Mouse (Mus musculus) spleen, adult 2 months (tissue): ENCODE measurements around the gene Tbck. TPM values are rescaled to one million over a fixed set of nuclear protein-coding genes. Genes with fewer than 3 reads are reported as not detected.

Source experiments
- DNase-seq, 2 experiments: peaks; one replicate each; pipeline versions ENCODE4 v3.0.0 to v3.0.0-alpha.2; 2012 to 2021; ENCODE audit warnings: low spot score in 2 of 2, low read depth in 1 of 2
- H3K27ac ChIP-seq: fragments of 200-500 bp; 2 replicates; pipeline ENCODE4 v1.5.1; 2012; ENCODE audit warnings: low read length, inconsistent platforms; ENCODE audit not compliant: insufficient read depth
- H3K27me3 ChIP-seq: fragments of 200-500 bp; 2 replicates; pipeline ENCODE4 v1.6.1; 2012; ENCODE audit warnings: mild to moderate bottlenecking, moderate library complexity, low read length, inconsistent platforms; ENCODE audit not compliant: control insufficient read depth, insufficient read depth
- H3K36me3 ChIP-seq: fragments of 200-500 bp; 2 replicates; pipeline ENCODE4 v1.6.1; 2012; ENCODE audit warnings: mild to moderate bottlenecking, low read length, inconsistent platforms; ENCODE audit not compliant: control insufficient read depth, insufficient read depth
- H3K4me1 ChIP-seq: fragments of 200-500 bp; 2 replicates; pipeline ENCODE4 v1.6.1; 2011; ENCODE audit warnings: inconsistent platforms; ENCODE audit not compliant: control insufficient read depth, insufficient read depth, insufficient read length
- H3K4me3 ChIP-seq: fragments of 200-500 bp; 2 replicates; pipeline ENCODE4 v1.5.1; 2011; ENCODE audit warnings: mild to moderate bottlenecking, inconsistent platforms; ENCODE audit not compliant: insufficient read depth, insufficient read length; ENCODE audit errors: extremely low read depth
- CTCF ChIP-seq: fragments of 200-500 bp; IDR thresholded peaks from 2 replicates; pipeline ENCODE4 v1.5.1; 2011; ENCODE audit warnings: mild to moderate bottlenecking, inconsistent platforms; ENCODE audit not compliant: insufficient read depth, insufficient read length, insufficient replicate concordance; ENCODE audit errors: extremely low read depth
- POLR2A ChIP-seq: fragments of 200-500 bp; IDR thresholded peaks from 2 replicates; pipeline ENCODE4 v1.6.1; 2011; ENCODE audit warnings: low read depth, low read length, inconsistent platforms
- WGBS: fragments of 180-500 bp; shearing (Covaris S2); methylation state at CpG from one replicate; pipeline ENCODE4 v1.1.7; 2018; 5-methylcytosine and 5-hydroxymethylcytosine counted together
- polyA plus RNA-seq: library from polyadenylated mRNA; depleted of rRNA; stranded (reverse); fragments of >200 nt; gene quantifications from 2 replicates; pipeline ENCODE4 v1.2.3, GENCODE M21; 2012

Tbck gene
- polyA plus RNA-seq, 1 experiment, result 2.8 TPM

DNA sequence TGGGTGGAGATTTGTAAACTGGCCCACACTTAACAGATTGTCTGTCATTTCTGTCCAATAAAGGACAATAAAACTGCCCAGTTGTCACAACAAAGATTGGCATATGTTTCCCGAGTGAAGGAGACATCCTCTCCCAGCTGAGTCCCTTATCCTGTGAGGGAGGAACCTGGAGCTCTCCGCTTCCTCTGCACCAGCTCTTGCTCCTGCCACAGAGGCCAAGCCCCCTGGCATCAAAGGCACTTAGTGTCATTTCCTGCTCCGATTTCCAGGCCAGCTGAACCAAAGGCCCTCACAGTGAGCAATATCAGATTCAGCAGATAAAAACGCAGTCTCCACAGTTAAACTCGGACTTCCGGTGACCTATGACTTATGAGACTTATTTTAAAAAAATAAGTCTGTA lies 172.7 kb downstream of the Tbck start:
- TF ChIP-seq POLR2A (no peak), CTCF (no peak)
- H3K4me3 ChIP-seq, result no peak overlapping the region

DNA sequence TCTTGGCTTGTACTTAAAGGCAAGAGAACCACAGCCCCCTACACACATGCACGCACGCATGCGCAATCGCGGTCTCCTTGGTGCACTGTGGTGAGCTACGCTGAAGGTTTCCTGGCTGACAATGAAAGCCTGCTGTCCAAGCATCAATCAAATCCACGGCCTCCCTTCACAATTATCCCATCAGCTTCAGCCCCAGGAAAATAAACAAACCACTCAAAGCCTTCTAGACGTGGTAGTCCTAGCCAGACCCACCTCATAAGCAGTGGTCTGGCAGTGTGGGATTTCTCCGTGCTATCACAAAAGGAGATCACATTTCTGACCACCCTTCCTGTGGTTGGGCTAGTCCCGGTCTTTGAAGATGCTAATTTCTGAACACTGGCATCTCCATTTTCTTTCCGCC lies 174.9 kb downstream of the Tbck start:
- H3K4me1 ChIP-seq, result no peaks in the 10 kb centered on the region
- no peak overlapping the region for H3K4me3 ChIP-seq
- WGBS, result 67% methylated on average over 11 of the region's 11 CpGs
- TF ChIP-seq POLR2A, result no peak
- no peak for TF ChIP-seq CTCF
- H3K27ac ChIP-seq, result no peak overlapping the region
- H3K36me3 ChIP-seq, result no peaks in the 10 kb centered on the region
- no peaks in the 10 kb centered on the region for H3K27me3 ChIP-seq
- DNase-seq, result no peak

More for the DNA sequence above, 172.7 kb downstream of the Tbck start:
- no peaks in the 10 kb centered on the region for H3K4me1 ChIP-seq
- 44% methylated on average over 6 of the region's 6 CpGs for WGBS
- H3K27ac ChIP-seq, result no peak overlapping the region
- no peaks in the 10 kb centered on the region for H3K36me3 ChIP-seq
- no peak for DNase-seq
- no peaks in the 10 kb centered on the region for H3K27me3 ChIP-seq

DNA sequence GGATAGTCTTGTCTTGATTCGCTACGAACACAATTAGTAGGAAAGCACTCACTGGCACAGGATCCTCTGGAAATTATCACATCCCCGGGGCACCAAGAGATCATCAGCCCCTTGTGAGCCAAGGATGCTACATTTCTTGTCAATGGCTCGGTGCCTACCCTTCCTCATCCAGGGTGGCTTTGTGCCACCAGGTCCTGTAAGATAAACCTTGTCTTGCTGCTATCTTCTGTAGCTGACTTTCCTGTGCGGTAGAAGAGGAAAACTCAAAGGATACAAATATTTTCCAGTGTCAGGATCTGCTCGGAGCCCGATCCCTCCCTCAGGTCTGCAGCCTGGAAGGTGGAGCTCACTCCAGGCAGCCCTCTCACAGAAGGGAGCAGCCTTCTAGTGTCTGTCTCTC lies 175.6 kb downstream of the Tbck start:
- Histone ChIP-seq H3K27me3 (no peaks in the 10 kb centered on the region), H3K4me3 (no peak overlapping the region), H3K27ac (no peak overlapping the region), H3K4me1 (no peaks in the 10 kb centered on the region), H3K36me3 (no peaks in the 10 kb centered on the region)
- TF ChIP-seq CTCF (no peak), POLR2A (no peak)
- 84% methylated on average over 7 of the region's 7 CpGs for WGBS
- DNase-seq, result no peak

DNA sequence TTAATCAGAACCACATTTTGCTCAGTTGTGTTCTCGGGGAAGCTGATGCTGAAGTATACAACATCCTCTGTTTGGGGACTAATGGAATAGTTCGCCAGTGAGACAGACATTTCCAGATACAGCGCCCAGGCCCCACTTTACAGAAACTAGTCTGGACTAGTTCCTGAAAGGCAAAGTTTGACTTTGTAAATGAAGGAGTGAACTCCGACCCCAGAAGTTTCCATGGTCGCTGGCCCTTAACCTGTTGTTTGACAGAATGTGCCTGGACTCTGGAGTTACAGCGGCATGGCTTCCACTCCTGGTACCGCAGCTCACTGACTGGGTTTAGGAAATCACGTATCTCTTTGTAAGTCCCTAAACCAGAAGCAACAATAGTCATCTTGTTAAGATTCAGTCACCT lies 176.9 kb downstream of the Tbck start:
- WGBS, result 91% methylated on average over 8 of the region's 8 CpGs
- no peak for DNase-seq

GRCm38 (mm10) chr3:132863843-132864242 lies 179.9 kb downstream of the Tbck start:
- Histone ChIP-seq H3K27ac (no peak overlapping the region), H3K27me3 (no peaks in the 10 kb centered on the region), H3K4me1 (no peaks in the 10 kb centered on the region), H3K4me3 (no peak overlapping the region), H3K36me3 (no peaks in the 10 kb centered on the region)
- no peak for TF ChIP-seq POLR2A
- TF ChIP-seq CTCF, result no peak
- WGBS, result 88% methylated on average over 13 of the region's 13 CpGs
- no peak for DNase-seq

More for the DNA sequence above, 176.9 kb downstream of the Tbck start:
- no peak for TF ChIP-seq POLR2A
- no peak for TF ChIP-seq CTCF
- Histone ChIP-seq H3K4me1 (no peaks in the 10 kb centered on the region), H3K27ac (no peak overlapping the region), H3K27me3 (no peaks in the 10 kb centered on the region), H3K36me3 (no peaks in the 10 kb centered on the region), H3K4me3 (no peak overlapping the region)

- no peak overlapping the region for H3K4me3 ChIP-seq
- no peaks in the 10 kb centered on the region for H3K36me3 ChIP-seq
- no peak for DNase-seq
- H3K4me1 ChIP-seq, result no peaks in the 10 kb centered on the region
- TF ChIP-seq CTCF (no peak), POLR2A (no peak)
- 74% methylated on average over 14 of the region's 14 CpGs for WGBS
- no peak overlapping the region for H3K27ac ChIP-seq
- no peaks in the 10 kb centered on the region for H3K27me3 ChIP-seq
These were observed 180.5 kb downstream of the Tbck start for GRCm38 (mm10) chr3:132864329-132864919.

DNA sequence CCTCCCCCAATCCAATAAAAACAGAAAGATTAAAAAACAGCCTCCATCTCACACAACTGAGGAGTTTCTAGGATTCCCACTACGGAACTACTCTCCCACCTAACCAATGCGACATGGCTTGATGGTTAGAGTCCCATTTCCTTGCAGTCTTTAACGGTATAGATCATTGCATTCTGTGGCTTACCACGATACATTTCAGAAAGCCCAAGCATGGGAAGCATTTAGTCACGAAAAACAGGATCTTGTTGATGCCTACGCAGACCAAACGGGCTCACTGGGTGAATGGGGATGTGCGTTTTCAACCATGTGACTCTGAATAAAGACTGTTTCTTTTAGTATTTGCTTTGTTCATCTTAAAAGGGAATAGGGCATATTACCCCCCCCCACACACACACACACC lies 181.0 kb downstream of the Tbck start:
- Histone ChIP-seq H3K36me3 (no peaks in the 10 kb centered on the region), H3K4me1 (no peaks in the 10 kb centered on the region), H3K27ac (no peak overlapping the region), H3K27me3 (no peaks in the 10 kb centered on the region), H3K4me3 (no peak overlapping the region)
- no peak for TF ChIP-seq POLR2A
- no peak for TF ChIP-seq CTCF
- no peak for DNase-seq
- WGBS, result 44% methylated on average over 8 of the region's 8 CpGs
